Mouse (Mus musculus): ENCODE results near the gene Gse1.

The Gse1 gene

GRCm38 (mm10) chr8:120574941-120575340, 346.7 kb downstream of the Gse1 start:
- H3K36me3 ChIP-seq (ENCODE audit: control insufficient read depth, insufficient read depth, low read length, poor library complexity, severe bottlenecking) = peaks cover 53% of the 10 kb centered on the region
- DNase-seq (ENCODE audit: low read depth, low spot score) = no peak
- no peaks in the 10 kb centered on the region for H3K27me3 ChIP-seq (ENCODE audit: control insufficient read depth, insufficient read depth, low read length, poor library complexity, severe bottlenecking)

GRCm38 (mm10) chr8:120575801-120576200, 347.5 kb downstream of the Gse1 start:
- no peak for DNase-seq (ENCODE audit: low read depth, low spot score)
- Histone ChIP-seq H3K27me3 (ENCODE audit: control insufficient read depth, insufficient read depth, low read length, poor library complexity, severe bottlenecking) (no peaks in the 10 kb centered on the region), H3K36me3 (ENCODE audit: control insufficient read depth, insufficient read depth, low read length, poor library complexity, severe bottlenecking) (peaks cover 53% of the 10 kb centered on the region)

- H3K36me3 ChIP-seq (ENCODE audit: control insufficient read depth, insufficient read depth, low read length, poor library complexity, severe bottlenecking) = peaks cover 49% of the 10 kb centered on the region
These were observed 349.6 kb downstream of the Gse1 start for GRCm38 (mm10) chr8:120577821-120578220.

GRCm38 (mm10) chr8:120580336-120581000, 352.2 kb downstream of the Gse1 start:
- H3K27me3 ChIP-seq (ENCODE audit: control insufficient read depth, insufficient read depth, low read length, poor library complexity, severe bottlenecking) = no peaks in the 10 kb centered on the region
- peaks cover 32% of the 10 kb centered on the region for H3K36me3 ChIP-seq (ENCODE audit: control insufficient read depth, insufficient read depth, low read length, poor library complexity, severe bottlenecking)
- no peak for DNase-seq (ENCODE audit: low read depth, low spot score)

More at GRCm38 (mm10) chr8:120577821-120578220, 349.6 kb downstream of the Gse1 start:
- no peaks in the 10 kb centered on the region for H3K27me3 ChIP-seq (ENCODE audit: control insufficient read depth, insufficient read depth, low read length, poor library complexity, severe bottlenecking)
- DNase-seq (ENCODE audit: low read depth, low spot score) = no peak

DNA sequence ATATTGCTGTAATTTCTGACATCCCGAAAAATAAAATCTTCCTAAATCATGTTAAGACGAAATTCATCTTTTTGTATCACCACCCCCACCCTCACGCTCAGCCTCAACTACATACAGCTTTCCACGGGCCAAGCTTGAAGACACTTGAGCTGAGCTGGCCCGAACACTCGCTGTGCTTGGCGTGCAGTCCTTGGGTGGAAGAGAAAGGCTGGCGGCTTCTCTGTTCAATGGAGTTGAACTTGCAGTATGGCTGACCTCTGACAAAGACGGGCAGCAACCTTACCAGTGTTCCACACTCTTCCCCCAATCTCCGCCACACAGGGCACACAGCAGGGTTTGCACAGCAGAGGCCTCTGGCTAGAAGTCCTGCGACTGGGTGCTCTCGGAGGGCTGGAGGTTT, 353.1 kb downstream of the Gse1 start:
- Histone ChIP-seq H3K36me3 (ENCODE audit: control insufficient read depth, insufficient read depth, low read length, poor library complexity, severe bottlenecking) (peaks cover 24% of the 10 kb centered on the region), H3K27me3 (ENCODE audit: control insufficient read depth, insufficient read depth, low read length, poor library complexity, severe bottlenecking) (no peaks in the 10 kb centered on the region)
- no peak for DNase-seq (ENCODE audit: low read depth, low spot score)

DNA sequence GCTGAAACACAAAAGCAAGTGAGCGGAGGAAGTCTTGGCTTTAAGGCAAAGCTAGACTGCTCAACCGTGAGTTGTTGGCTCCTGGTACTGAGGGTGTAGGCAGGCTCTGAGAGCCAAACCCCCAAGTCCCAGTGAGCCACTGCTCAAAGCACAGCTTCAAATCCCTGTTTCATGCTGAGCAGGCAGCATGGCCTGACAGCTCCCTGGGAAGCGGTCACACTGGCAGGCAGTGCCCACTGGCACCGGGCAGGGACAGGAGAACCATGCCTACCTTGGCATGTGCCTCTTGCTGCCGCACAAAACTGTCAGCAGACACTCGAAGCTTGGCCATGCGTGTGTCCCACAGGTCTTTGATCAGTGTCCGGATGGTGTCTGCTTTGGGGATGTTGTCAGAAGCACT, 353.6 kb downstream of the Gse1 start:
- Histone ChIP-seq H3K36me3 (ENCODE audit: control insufficient read depth, insufficient read depth, low read length, poor library complexity, severe bottlenecking) (peaks cover 19% of the 10 kb centered on the region), H3K27me3 (ENCODE audit: control insufficient read depth, insufficient read depth, low read length, poor library complexity, severe bottlenecking) (no peaks in the 10 kb centered on the region)
- DNase-seq (ENCODE audit: low read depth, low spot score) = no peak

DNA sequence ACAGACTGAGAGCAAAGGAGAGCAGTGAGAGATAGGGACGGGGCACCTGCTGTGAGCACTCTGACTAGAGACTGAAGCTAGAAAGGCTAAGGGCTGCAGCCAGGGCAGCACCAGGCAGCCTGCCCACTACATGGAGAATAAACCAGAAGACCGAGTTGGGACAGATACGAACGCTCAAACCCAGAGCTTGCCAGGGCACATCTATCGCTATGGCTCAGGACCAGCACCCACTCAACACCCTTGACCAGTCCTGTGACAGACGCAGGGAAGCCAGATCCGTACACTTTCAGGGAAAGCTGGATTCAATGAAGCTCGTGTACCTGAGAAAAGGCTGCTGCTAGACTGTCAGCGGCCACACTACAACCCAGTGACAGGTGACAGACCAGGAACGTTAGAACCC, 357.3 kb downstream of the Gse1 start:
- Histone ChIP-seq H3K27me3 (ENCODE audit: control insufficient read depth, insufficient read depth, low read length, poor library complexity, severe bottlenecking) (no peaks in the 10 kb centered on the region), H3K36me3 (ENCODE audit: control insufficient read depth, insufficient read depth, low read length, poor library complexity, severe bottlenecking) (no peaks in the 10 kb centered on the region)
- DNase-seq (ENCODE audit: low read depth, low spot score) = no peak

GRCm38 (mm10) chr8:120588908-120589771, 360.9 kb downstream of the Gse1 start, which contains the start of gene Gins2:
TSS of gene Gins2 (minus strand) at chr8:120589304.
- no peaks in the 10 kb centered on the region for H3K27me3 ChIP-seq (ENCODE audit: control insufficient read depth, insufficient read depth, low read length, poor library complexity, severe bottlenecking)
- DNase-seq (ENCODE audit: low read depth, low spot score) = peak; percentile 98
- H3K36me3 ChIP-seq (ENCODE audit: control insufficient read depth, insufficient read depth, low read length, poor library complexity, severe bottlenecking) = no peaks in the 10 kb centered on the region

GRCm38 (mm10) chr8:120589921-120590320, 361.7 kb downstream of the Gse1 start:
- no peaks in the 10 kb centered on the region for H3K27me3 ChIP-seq (ENCODE audit: control insufficient read depth, insufficient read depth, low read length, poor library complexity, severe bottlenecking)
- DNase-seq (ENCODE audit: low read depth, low spot score) = peak; percentile 27
- no peaks in the 10 kb centered on the region for H3K36me3 ChIP-seq (ENCODE audit: control insufficient read depth, insufficient read depth, low read length, poor library complexity, severe bottlenecking)

DNA sequence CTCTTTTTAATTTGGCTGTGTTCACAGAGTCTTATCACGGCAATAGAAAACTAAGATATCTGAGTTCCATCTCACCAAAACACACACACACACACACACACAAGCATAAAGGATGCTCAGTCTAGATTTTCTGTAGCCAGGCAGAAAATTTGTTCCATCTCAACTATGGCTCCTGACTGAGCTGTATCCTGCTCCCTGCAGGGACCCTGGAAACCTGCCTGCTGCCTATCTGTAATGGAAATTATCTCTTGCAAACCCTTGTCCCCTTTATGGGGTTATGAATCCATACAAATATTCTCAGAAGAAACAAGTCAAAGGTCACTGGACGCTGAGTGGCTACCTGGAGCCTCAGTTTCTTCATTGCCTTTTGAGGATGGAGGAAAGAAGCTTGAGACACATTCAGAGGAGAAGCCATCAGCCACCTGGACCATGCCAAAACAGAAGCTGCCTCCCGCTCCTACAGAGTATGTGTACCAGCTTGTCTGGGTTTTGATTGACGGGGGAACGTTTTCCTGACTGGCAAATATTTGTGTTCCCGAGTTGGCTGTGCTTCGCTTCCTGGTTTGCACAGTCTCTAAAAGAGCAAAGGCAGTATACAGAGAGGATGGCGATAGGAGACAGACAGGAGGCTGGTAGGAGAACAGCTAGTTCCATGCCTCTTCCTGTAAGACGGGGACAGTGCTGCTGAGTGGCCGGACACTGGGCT, 363.5 kb downstream of the Gse1 start:
- no peak for DNase-seq (ENCODE audit: low read depth, low spot score)
- Histone ChIP-seq H3K27me3 (ENCODE audit: control insufficient read depth, insufficient read depth, low read length, poor library complexity, severe bottlenecking) (no peaks in the 10 kb centered on the region), H3K36me3 (ENCODE audit: control insufficient read depth, insufficient read depth, low read length, poor library complexity, severe bottlenecking) (no peaks in the 10 kb centered on the region)

DNA sequence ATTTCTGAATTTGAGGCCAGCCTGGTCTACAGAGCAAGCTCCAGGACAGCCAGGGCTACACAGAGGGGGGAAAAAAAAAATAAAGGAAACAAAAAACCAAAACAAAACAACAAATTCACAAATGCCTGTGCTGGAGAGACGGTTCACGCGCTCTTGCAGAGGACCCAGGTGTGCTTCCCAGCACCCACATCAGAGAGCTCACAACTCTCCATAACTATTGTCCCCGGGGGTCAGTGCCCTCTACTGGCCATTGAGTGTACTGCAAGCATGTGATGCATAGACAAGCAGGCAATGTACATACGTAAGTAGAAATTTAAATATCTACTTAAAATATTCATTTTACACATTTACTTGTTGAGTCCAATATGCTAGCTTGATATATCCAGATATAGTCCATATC, 366.3 kb downstream of the Gse1 start:
- DNase-seq (ENCODE audit: low read depth, low spot score) = peak; percentile 59
- Histone ChIP-seq H3K36me3 (ENCODE audit: control insufficient read depth, insufficient read depth, low read length, poor library complexity, severe bottlenecking) (no peaks in the 10 kb centered on the region), H3K27me3 (ENCODE audit: control insufficient read depth, insufficient read depth, low read length, poor library complexity, severe bottlenecking) (no peaks in the 10 kb centered on the region)

DNA sequence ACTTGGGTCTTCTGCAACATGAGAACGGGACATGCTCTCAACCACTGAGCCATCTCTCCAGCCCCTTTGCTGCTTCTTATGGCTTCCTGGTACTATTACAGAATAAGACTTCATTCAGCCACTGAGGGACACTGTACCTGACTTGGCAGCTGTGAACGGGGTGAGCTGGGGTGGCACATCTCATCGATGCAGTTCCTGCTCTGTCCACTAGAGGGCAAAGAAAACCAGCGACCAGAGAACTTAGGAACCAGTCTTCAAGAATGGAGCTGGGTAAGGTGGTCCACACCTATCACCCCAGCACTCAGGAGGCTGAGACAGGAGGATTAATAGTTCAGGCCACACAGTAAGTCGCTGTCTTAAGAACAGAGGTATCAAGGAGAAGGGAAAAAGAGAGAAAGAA, 367.7 kb downstream of the Gse1 start:
- DNase-seq (ENCODE audit: low read depth, low spot score) = peak; percentile 85
- H3K36me3 ChIP-seq (ENCODE audit: control insufficient read depth, insufficient read depth, low read length, poor library complexity, severe bottlenecking) = no peaks in the 10 kb centered on the region
- no peaks in the 10 kb centered on the region for H3K27me3 ChIP-seq (ENCODE audit: control insufficient read depth, insufficient read depth, low read length, poor library complexity, severe bottlenecking)

- Histone ChIP-seq H3K27me3 (ENCODE audit: control insufficient read depth, insufficient read depth, low read length, poor library complexity, severe bottlenecking) (no peaks in the 10 kb centered on the region), H3K36me3 (ENCODE audit: control insufficient read depth, insufficient read depth, low read length, poor library complexity, severe bottlenecking) (no peaks in the 10 kb centered on the region)
- DNase-seq (ENCODE audit: low read depth, low spot score) = no peak
These were observed 370.3 kb downstream of the Gse1 start for GRCm38 (mm10) chr8:120598579-120598978.

DNA sequence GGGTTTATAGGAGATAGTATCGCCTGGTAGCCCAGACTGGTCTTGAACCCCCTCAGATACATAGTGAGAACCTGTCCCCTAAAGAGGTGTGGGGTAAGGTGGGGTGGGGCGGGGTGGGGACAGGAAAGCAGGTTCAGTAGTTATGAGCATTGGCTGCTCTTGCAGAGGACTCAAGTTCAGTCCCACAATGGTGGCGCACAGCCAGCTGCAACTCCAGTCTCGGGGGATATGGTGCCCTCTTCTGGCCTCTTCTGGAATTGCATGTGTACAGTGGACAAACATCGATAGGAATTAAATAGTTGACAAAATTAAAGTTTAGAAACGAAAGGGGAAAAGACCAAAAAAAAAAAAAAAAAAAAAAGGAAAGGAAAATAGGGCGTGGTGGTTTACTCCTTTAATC, 371.2 kb downstream of the Gse1 start:
- Histone ChIP-seq H3K27me3 (ENCODE audit: control insufficient read depth, insufficient read depth, low read length, poor library complexity, severe bottlenecking) (no peaks in the 10 kb centered on the region), H3K36me3 (ENCODE audit: control insufficient read depth, insufficient read depth, low read length, poor library complexity, severe bottlenecking) (no peaks in the 10 kb centered on the region)
- DNase-seq (ENCODE audit: low read depth, low spot score) = peak; percentile 84

DNA sequence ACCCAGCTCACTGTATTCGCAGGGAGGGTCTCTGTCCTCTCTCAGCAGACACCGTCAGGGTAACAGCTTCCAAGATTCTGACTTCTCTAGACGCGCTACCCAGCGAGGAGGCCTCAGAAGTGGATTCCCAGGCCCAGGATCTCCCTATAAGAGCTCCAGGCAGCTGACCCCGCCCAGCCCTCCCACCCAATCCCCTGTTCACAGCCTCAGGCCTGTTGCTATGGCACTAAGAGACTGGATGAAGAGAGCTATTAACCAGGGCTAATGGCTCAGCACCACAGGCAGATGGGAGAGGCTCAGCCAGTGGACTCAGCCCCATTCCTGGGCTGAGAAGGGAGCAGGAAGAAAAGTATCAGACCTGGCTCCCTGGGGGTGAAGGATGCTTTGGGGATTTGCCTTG, 374.4 kb downstream of the Gse1 start:
- no peak for DNase-seq (ENCODE audit: low read depth, low spot score)
- Histone ChIP-seq H3K36me3 (ENCODE audit: control insufficient read depth, insufficient read depth, low read length, poor library complexity, severe bottlenecking) (no peaks in the 10 kb centered on the region), H3K27me3 (ENCODE audit: control insufficient read depth, insufficient read depth, low read length, poor library complexity, severe bottlenecking) (no peaks in the 10 kb centered on the region)

Measured in splenic B cell, adult 2 months (primary cell).